Mouse (Mus musculus): Measurements from ENCODE around the gene Slc17a7.
A peak's percentile ranks its signal among the peaks of the same experiment; 100 is the strongest.
"Not testable (repeated sequence)": the region's sequence is repeated elsewhere in the genome, so short reads cannot be mapped to it uniquely, and the experiment has no call there.

- peak; percentile 57 for TF ChIP-seq CTCF (IDR thresholded peaks at IDR 0.05)
- TF ChIP-seq POLR2A (IDR thresholded peaks at IDR 0.05; ENCODE audit: insufficient read depth, low read depth, low read length): not testable (repeated sequence)
Measured at GRCm38 (mm10) chr7:45173772-45174171, 10.0 kb downstream of the Slc17a7 start.

Data from heart, adult 2 months (tissue).